23 mouse cellular contexts compared by ENCODE assay signal in the genomic region with DNA sequence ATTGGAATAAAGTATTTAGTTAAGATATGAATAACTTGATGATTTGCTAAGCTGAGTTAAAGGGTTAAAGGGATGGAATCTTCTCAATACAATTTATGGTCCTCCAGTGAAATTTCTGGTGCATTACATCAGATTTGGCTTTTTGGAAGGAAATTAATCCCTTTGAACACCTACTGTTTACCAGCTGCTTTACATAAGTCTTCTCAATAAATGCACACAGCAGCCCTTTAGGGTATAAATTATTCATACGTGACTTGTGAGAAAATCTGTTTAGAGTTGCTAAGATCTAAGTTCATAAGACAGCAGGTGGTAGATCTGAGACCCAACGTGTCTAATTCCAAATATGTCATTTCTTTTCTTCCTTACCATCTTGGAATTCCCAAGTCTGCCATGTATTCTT.
"Had no signal": no experiment of that assay in that cellular context is flagged by ENCODE, and none has a peak within 500 bp of the region (broad histone marks: within the 10 kb centered on the region; RNA-seq: fewer than 3 reads in every experiment).

No protein-coding gene starts in this region.

- H3K27ac ChIP-seq: kidney, postnatal 0 days; layer of hippocampus, adult 2 months; limb, embryonic 10.5 days; limb, embryonic 13.5 days; liver, embryonic 12.5 days; liver, embryonic 15.5 days; lung, embryonic 15.5 days; midbrain, embryonic 10.5 days; neural tube, embryonic 13.5 days; stomach, embryonic 15.5 days had no signal

- H3K27me3 ChIP-seq: limb, embryonic 13.5 days; liver, embryonic 12.5 days; liver, embryonic 15.5 days; lung, embryonic 15.5 days; megakaryocyte, embryonic 14.5 days; neural tube, embryonic 13.5 days; stomach, embryonic 15.5 days had no signal

- H3K9ac ChIP-seq: limb, embryonic 13.5 days; liver, embryonic 12.5 days; liver, embryonic 15.5 days; lung, embryonic 15.5 days; neural tube, embryonic 13.5 days; stomach, embryonic 15.5 days had no signal

- H3K9me3 ChIP-seq: limb, embryonic 10.5 days; limb, embryonic 13.5 days; liver, embryonic 12.5 days; liver, embryonic 15.5 days; lung, embryonic 15.5 days; megakaryocyte, embryonic 14.5 days; midbrain, embryonic 10.5 days; neural tube, embryonic 13.5 days; stomach, embryonic 15.5 days had no signal

- ATAC-seq: liver, embryonic 12.5 days had no signal

- H3K4me2 ChIP-seq: limb, embryonic 13.5 days; liver, embryonic 12.5 days; liver, embryonic 15.5 days; lung, embryonic 15.5 days; neural tube, embryonic 13.5 days; stomach, embryonic 15.5 days had no signal

- DNase-seq: kidney, adult 2 months; kidney, postnatal 25 days; layer of hippocampus, adult 9-11 months; liver; lung, adult 18-20 months; lung, postnatal 10 days; lung, postnatal 36 days; retina, postnatal 1 day; right cerebral cortex, postnatal 25 days; spleen, adult 18-20 months; thymus, postnatal 25 days had no signal

- H3K36me3 ChIP-seq: limb, embryonic 10.5 days; limb, embryonic 13.5 days; liver, embryonic 12.5 days; liver, embryonic 15.5 days; lung, embryonic 15.5 days; midbrain, embryonic 10.5 days; neural tube, embryonic 13.5 days; stomach, embryonic 15.5 days had no signal

- H3K4me1 ChIP-seq: limb, embryonic 10.5 days; limb, embryonic 13.5 days; liver, embryonic 12.5 days; liver, embryonic 15.5 days; lung, embryonic 15.5 days; megakaryocyte, embryonic 14.5 days; midbrain, embryonic 10.5 days; neural tube, embryonic 13.5 days; stomach, embryonic 15.5 days had no signal

- H3K4me3 ChIP-seq: layer of hippocampus, adult 2 months; limb, embryonic 10.5 days; limb, embryonic 13.5 days; liver, embryonic 12.5 days; liver, embryonic 15.5 days; lung, embryonic 15.5 days; megakaryocyte, embryonic 14.5 days; midbrain, embryonic 10.5 days; myocyte; neural tube, embryonic 13.5 days; stomach, embryonic 15.5 days had no signal
